Mouse (Mus musculus): ENCODE data around the gene Slc18a3.

Slc18a3 gene

DNA sequence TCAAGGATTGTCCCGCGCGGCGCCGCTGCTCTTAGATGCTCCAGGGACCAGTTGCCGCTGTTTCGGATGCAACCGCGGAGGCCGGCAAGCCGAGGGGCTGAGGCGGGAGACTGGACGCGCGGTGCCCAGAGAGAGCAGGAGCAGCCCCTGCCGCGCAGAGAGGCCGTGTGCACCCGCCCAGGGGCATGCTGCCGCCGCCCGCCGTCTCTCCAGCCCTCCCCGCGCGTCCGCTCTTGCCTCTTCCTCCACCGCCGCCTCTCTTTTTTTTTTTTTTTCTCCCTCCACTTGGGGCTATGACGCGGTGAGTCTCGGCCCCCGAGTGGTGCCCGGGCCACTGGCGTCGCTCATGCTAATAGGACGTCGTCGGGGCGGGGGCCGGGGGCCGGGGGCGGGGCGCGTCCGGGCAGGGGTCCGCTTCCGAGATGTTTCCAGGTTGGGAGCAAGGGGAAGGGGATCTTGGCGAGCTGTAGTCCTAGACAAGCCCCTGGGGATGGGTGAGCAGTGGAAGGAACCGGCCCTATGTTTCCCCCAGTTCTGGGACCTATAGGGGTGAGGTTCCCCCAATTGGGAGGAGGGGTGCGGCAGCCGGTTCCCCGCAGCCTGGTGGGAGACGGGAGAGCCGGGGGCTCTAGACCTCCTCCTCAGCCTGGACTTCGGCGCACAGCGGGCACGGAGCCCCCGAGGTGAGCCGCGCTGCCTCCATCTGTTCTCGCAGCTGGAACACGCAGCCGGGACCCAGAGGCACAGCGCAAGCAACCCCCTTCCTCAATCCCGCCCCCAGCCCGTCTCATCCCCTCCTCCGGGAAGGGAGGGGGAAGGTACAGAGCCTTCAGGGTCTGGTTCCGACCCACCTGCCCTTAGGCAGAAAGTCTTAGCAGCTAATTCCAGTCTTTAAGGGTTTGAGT is at the start of gene Slc18a3:
Gene Slc18a3, minus strand, starts transcription at position 250 of the 905 bp plus-strand sequence.
- no peak for DNase-seq

DNA sequence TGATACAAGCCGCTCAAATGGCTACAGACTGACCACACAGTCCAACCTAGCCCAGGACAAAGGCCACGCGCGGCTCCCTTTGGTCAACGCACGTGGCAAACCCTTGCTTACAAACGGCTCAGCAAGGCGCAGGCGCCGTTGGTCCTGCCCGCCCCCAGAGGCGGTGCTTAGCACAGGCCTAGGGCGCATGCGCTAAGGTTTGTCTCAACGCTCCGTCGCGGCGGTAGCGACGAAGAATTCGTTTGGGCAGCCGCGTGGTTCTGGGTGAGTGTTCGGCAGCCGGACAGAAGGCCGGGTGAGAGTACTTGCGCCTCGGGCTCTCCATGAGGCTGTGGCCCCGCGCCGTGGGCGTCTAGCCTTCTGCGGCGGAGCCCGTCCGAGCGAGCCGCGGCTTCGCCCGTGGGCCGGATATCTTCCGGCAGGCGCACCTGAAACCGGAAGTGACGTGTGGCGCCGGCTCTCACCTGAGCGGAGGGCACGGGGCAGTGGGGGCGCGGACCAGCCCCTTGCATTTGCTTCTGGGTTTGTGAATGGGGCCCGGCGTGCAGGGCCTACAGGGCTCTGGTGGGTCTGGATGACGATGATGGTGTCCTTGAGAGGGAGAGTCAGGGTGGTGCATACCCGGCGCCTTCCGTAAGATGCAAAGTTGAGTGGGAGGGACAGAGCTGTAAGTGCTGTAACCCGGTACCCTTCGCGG is 48.8 kb upstream of the Slc18a3 start, which contains the start of gene Ercc6:
Gene Ercc6, plus strand, starts transcription at position 186 of the 697 bp plus-strand sequence.
- peak; percentile 79 to 81 for DNase-seq

DNA sequence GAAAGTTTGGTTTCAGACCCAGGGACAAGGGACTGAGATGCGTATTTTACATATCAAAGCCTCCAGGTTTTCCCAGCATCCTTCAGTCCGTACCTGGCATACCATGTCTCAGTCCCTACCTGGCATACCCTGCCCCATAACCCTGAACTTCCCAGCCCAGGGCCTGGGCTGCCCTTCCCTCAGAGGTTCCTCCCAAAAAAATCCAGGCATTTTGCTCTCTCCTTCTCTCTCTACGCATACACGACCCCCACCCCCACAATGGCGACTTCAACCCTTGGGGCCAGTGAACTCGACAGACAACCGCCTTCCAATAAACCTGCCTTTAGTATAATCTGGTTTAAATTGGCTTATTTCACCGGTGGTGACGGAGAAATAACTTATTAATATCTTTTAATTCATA is 48.3 kb upstream of the Slc18a3 start:
- no peak for DNase-seq

GRCm38 (mm10) chr14:32509443-32509961 is 44.9 kb upstream of the Slc18a3 start:
- DNase-seq: no peak

- no peak for DNase-seq
These were observed 43.6 kb upstream of the Slc18a3 start for GRCm38 (mm10) chr14:32508105-32508835.

DNA sequence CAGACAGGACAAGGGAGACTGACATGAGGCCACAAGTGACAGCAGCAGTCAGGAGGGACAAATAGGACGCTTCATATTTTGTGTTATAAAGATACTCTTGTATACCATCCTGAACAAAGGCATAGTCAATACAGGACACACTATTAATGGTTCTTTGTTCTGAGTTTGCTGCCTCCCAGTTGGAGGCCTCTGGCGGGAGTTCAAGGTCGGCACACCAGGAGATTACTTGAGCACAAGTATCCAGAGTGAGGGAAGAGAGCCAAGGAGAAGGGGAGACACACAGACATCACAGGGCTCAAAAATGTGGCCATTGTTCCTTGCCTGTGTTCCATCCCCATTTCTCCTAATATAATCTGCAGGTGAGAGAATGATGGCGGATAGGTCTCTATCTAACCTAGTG is 42.6 kb upstream of the Slc18a3 start:
- no peak for DNase-seq

DNA sequence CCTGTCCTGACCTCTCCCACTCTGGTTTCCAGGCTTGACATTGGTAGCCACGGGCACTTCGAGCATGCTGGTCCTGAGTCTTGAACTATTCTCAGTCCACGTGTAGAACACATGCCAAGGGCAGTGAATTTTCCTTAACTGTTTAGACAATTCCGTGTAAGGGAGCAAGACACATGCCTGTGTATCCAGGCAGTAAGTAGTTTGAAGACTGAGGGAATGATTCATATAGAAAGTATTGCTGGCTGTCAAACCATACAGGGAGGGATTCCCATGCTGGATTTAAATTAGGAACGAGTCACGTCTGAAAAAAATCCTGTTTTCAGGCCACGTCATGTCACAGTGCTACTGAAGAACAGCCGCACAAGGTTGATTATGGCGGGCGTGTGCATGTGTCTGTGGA is 41.7 kb upstream of the Slc18a3 start:
- DNase-seq: no peak

DNA sequence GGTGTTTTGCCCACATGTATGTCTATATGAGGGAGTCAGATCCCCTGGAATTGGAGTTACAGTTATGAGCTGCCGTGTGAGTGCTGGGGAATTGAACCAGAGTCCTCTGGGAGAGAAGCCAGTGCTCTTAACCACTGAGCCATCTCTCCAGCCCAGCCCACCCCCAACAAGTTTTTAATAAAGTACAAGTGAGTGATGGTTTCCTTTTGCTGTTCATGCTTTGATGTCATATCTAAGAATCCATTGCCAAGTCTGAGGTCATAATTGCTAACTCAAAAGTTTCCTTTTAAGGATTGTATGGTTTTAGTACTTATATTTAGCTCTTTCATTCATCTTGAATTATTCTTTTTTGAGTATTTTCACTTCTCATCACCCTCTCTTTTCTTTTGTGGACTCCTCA is 39.2 kb upstream of the Slc18a3 start:
- no peak for DNase-seq

GRCm38 (mm10) chr14:32502764-32503688 is 38.4 kb upstream of the Slc18a3 start:
- DNase-seq: no peak

GRCm38 (mm10) chr14:32501303-32501702 is 36.7 kb upstream of the Slc18a3 start:
- no peak for DNase-seq

DNA sequence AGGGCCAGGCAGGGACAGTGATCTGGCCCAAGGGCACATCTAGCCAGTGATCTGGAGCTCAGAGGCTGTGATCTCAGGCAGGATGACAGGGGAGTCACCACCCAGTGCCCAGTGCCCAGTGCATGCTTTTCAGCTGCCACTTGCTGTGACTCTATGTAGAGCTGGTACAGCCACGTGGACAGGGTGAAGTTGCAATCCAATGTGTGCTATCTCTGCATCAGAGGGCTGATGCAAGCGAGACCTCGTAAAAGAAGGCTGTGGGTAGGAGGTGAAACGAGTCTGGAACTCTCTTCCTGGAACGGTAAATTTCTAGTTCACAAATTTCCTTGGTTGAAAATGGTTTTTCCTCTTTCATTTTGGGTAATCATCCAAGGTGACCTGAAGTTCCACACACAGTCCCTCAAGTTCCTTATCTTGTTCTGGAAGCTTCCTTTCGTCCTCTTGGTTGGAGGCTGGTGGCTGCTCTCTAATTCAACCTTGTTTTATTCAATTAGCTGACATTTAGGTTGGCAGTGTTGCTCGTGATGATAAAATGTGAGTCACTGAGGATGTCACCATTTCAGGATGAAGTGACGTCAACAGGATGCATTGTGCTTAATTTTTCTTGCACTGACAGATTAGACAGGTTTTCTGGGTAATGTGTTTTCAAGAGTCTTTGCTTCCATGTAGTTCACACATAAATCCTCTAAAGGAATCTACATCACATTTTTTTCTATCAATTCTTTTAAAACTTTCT is 31.6 kb upstream of the Slc18a3 start:
- no peak for DNase-seq

DNA sequence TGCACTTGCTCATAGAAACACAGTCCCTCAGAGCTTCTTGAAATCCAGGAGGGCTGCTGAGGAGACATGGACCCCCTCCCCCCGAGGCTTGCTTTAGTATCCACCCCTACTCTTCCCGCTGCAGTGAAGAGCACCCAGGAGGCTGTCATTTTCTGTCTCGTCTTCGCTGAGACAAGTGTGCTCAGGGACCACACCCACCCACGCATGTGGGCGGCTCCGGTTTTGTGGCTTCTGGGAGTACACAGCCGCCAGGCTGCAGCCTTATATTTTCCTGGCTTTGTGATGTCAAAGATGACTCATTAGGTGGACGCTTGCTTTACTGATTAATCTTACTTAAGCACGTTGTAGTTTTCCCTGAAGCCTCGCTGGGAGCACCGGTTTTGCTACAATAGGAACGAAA is 27.9 kb upstream of the Slc18a3 start:
- DNase-seq: no peak

DNA sequence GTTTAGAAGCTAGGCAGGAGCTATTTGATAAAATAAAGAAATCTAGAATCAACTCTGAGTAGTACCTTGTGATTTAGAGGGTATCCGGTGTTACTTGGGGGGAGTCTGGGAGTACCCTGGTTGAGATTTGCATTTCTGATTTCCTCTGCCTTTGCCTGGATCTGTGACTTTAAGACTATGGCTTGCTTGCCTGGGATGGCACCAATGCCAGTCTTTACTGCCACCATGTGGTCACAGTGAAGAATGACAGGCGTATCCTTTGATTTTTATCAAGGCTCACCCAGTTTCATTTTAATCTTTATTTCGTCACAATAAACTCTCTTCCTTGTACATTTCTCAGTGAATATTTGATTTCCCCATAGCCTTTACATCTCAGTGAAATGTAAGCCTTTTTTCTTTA is 17.4 kb upstream of the Slc18a3 start:
- no peak for DNase-seq

- no peak for DNase-seq
These were observed 12.9 kb upstream of the Slc18a3 start for GRCm38 (mm10) chr14:32477581-32477980.

DNA sequence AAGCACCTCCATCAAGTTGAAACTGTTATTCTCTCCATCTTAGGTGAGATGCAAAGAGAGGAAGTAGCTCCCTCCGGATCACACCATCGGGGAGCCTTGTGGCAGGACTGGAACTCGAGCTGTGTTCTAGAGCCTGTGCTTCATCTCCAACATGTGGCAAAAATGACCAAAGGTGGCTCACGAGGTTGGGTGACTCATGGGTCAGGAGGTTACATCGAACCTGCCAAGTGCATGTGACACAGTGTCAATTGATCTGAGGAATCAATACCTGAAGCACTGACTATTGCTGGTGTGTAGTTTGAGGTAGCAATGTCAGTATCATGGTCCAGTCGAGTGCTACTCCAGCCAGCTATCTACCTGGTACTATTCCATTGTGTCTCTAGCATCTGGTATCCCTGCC is 11.9 kb upstream of the Slc18a3 start:
- DNase-seq: no peak

- no peak for DNase-seq
These were observed 8.3 kb upstream of the Slc18a3 start for GRCm38 (mm10) chr14:32472996-32473395.

- DNase-seq: no peak
These were observed 3.0 kb upstream of the Slc18a3 start for GRCm38 (mm10) chr14:32467606-32468005.

- no peak for DNase-seq
These were observed 1.2 kb upstream of the Slc18a3 start, which contains the start of gene Chat for GRCm38 (mm10) chr14:32465889-32466288. Gene Chat (minus strand): TSS chr14:32465989.

DNA sequence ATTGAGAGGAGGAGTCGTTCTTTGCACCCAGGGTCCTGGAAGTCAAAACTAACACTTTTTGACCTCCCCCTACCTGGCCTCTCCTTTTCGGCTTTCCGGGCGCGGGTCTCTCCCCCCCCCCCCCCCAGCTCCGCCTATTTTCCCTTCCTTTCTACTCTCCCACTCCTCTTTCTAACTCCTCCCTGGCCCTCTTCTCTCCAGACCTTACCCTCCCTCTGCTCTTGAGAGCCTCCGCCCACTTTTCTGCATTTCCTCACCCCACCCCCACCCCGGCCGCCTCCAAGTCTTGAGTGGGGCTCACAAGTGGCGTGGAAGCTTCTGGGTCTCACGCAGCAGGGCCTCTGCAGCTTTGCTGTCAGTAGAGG is 838 bp upstream of the Slc18a3 start:
- DNase-seq: no peak

DNA sequence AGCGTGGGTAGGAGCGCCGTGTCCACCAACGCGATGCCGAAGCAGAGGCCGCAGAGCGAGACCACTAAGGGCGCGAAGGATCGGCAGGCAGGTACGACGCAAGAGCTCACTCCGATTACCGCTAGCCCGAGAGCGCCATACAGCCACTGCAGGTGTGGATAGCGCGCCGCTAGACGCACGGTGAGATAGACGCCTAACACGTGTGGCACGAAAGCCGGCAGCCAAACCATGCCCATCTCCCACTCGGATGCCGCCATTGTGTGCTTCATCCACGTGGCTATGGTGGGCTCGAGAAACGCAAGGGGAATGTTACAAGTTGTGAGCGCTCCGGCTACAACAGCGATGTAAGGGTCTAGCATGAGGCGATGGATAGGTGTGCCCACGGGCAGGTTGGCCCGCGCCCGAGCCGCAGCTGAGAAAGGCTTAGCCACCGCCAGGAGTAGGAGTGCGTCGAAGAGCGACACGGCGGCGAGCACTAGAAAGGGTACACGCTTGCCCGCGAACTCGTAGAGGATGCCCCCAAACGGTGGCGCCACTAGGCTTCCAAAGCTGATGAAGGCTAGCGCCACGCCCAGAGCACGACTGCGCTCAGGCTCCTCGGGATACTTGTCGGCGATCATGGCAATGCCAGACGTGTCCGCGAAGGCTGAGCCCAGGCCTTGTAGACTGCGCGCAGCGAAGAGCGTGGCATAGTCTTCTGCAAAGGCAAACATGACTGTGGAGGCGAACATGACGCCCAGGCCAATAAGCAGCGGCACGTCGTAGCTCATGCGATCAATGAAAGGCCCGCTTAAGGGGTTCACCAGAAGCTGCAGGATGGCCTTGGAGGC is 1.2 kb downstream of the Slc18a3 start:
- no peak for DNase-seq

All from thymus, adult 18-20 months (tissue).